Mouse (Mus musculus): ENCODE data around the gene Nadk. TPM values are rescaled to one million over a fixed set of nuclear protein-coding genes. Genes with fewer than 3 reads are reported as not detected.
A peak's percentile ranks its signal among the peaks of the same experiment; 100 is the strongest.
"Not testable (repeated sequence)": the region's sequence is repeated elsewhere in the genome, so short reads cannot be mapped to it uniquely, and the experiment has no call there.

Nadk gene
- polyA plus RNA-seq, 1 experiment from 2014 or later, result 75.0 TPM

- Histone ChIP-seq H3K27me3 (replicated peaks) (no peaks in the 10 kb centered on the region), H3K9me3 (replicated peaks) (no peaks in the 10 kb centered on the region), H3K4me1 (peaks cover 18% of the 10 kb centered on the region), H3K36me3 (peaks cover 62% of the 10 kb centered on the region), H3K9ac (replicated peaks) (no peak overlapping the region), H3K4me3 (replicated peaks) (no peak overlapping the region), H3K27ac (replicated peaks) (no peak overlapping the region), H3K4me2 (no peak overlapping the region)
- ATAC-seq (ENCODE audit: low FRiP score), result no peak
- 82% methylated on average over 6 of the region's 6 CpGs for WGBS
Measured at GRCm38 (mm10) chr4:155559454-155559853, 2.7 kb upstream of the Nadk start.

GRCm38 (mm10) chr4:155560932-155561331 lies 1.2 kb upstream of the Nadk start:
- no peak overlapping the region for H3K9ac ChIP-seq (replicated peaks)
- peaks cover 31% of the 10 kb centered on the region for H3K4me1 ChIP-seq
- ATAC-seq (ENCODE audit: low FRiP score), result no peak
- no peak overlapping the region for H3K27ac ChIP-seq (replicated peaks)
- no peak overlapping the region for H3K4me3 ChIP-seq (replicated peaks)
- H3K4me2 ChIP-seq, result no peak overlapping the region
- WGBS, result 66% methylated on average over 2 of the region's 2 CpGs
- no peaks in the 10 kb centered on the region for H3K9me3 ChIP-seq (replicated peaks)
- H3K36me3 ChIP-seq, result peaks cover 47% of the 10 kb centered on the region
- H3K27me3 ChIP-seq (replicated peaks), result no peaks in the 10 kb centered on the region

- peak overlapping the region; percentile 98 for H3K4me3 ChIP-seq (replicated peaks)
- peak overlapping the region; percentile 21; the same call in 1 of the 2 replicates for H3K9ac ChIP-seq (replicated peaks)
- peaks cover 38% of the 10 kb centered on the region for H3K4me1 ChIP-seq
- peak; percentile 25; the same call in 1 of the 2 replicates for ATAC-seq (ENCODE audit: low FRiP score)
- peak overlapping the region; percentile 89 for H3K4me2 ChIP-seq
- H3K27ac ChIP-seq (replicated peaks), result peak overlapping the region; percentile 93
- no peaks in the 10 kb centered on the region for H3K27me3 ChIP-seq (replicated peaks)
- H3K36me3 ChIP-seq, result peaks cover 32% of the 10 kb centered on the region
- H3K9me3 ChIP-seq (replicated peaks), result no peaks in the 10 kb centered on the region
- WGBS, result 3% methylated on average over 19 of the region's 19 CpGs
Measured at GRCm38 (mm10) chr4:155562725-155563399, 684 bp downstream of the Nadk start.

- peaks cover 25% of the 10 kb centered on the region for H3K36me3 ChIP-seq
- peak; percentile 95 for ATAC-seq (ENCODE audit: low FRiP score)
- WGBS, result under 1% methylated on average over 68 of the region's 69 CpGs
Measured at GRCm38 (mm10) chr4:155563400-155564231, 1.4 kb downstream of the Nadk start.

GRCm38 (mm10) chr4:155564315-155565069 lies 2.3 kb downstream of the Nadk start:
- H3K9ac ChIP-seq (replicated peaks), result peak overlapping the region; percentile 90
- peaks cover 41% of the 10 kb centered on the region for H3K4me1 ChIP-seq
- whole genome bisulfite sequencing, result 14% methylated on average over 20 of the region's 20 CpGs
- peak overlapping the region; percentile 98 for H3K4me3 ChIP-seq (replicated peaks)
- no peaks in the 10 kb centered on the region for H3K9me3 ChIP-seq (replicated peaks)
- ATAC-seq (ENCODE audit: low FRiP score), result no peak
- no peaks in the 10 kb centered on the region for H3K27me3 ChIP-seq (replicated peaks)
- H3K36me3 ChIP-seq, result peaks cover 16% of the 10 kb centered on the region
- peak overlapping the region; percentile 93 for H3K27ac ChIP-seq (replicated peaks)
- H3K4me2 ChIP-seq, result peak overlapping the region; percentile 89

More at GRCm38 (mm10) chr4:155563400-155564231, 1.4 kb downstream of the Nadk start:
- no peaks in the 10 kb centered on the region for H3K27me3 ChIP-seq (replicated peaks)
- H3K27ac ChIP-seq (replicated peaks), result peak overlapping the region; percentile 93
- H3K4me1 ChIP-seq, result peaks cover 41% of the 10 kb centered on the region
- peak overlapping the region; percentile 98 for H3K4me3 ChIP-seq (replicated peaks)
- H3K9ac ChIP-seq (replicated peaks), result peak overlapping the region; percentile 90
- H3K4me2 ChIP-seq, result peak overlapping the region; percentile 89
- no peaks in the 10 kb centered on the region for H3K9me3 ChIP-seq (replicated peaks)

GRCm38 (mm10) chr4:155566555-155566954 lies 4.4 kb downstream of the Nadk start:
- ATAC-seq (ENCODE audit: low FRiP score), result no peak
- H3K4me1 ChIP-seq, result peaks cover 38% of the 10 kb centered on the region
- WGBS, result 83% methylated on average over 8 of the region's 8 CpGs
- H3K36me3 ChIP-seq, result no peaks in the 10 kb centered on the region
- H3K9ac ChIP-seq (replicated peaks), result no peak overlapping the region
- no peak overlapping the region for H3K27ac ChIP-seq (replicated peaks)
- H3K4me2 ChIP-seq, result no peak overlapping the region
- H3K27me3 ChIP-seq (replicated peaks), result no peaks in the 10 kb centered on the region
- no peak overlapping the region for H3K4me3 ChIP-seq (replicated peaks)
- H3K9me3 ChIP-seq (replicated peaks), result no peaks in the 10 kb centered on the region

- Histone ChIP-seq H3K4me3 (replicated peaks) (no peak overlapping the region), H3K4me1 (peaks cover 25% of the 10 kb centered on the region), H3K27ac (replicated peaks) (no peak overlapping the region), H3K9me3 (replicated peaks) (no peaks in the 10 kb centered on the region), H3K36me3 (no peaks in the 10 kb centered on the region), H3K9ac (replicated peaks) (no peak overlapping the region), H3K27me3 (replicated peaks) (no peaks in the 10 kb centered on the region), H3K4me2 (no peak overlapping the region)
- ATAC-seq (ENCODE audit: low FRiP score), result no peak
- 19% methylated on average over 2 of the region's 2 CpGs for WGBS
Measured at GRCm38 (mm10) chr4:155568170-155568569, 6.0 kb downstream of the Nadk start.

- WGBS, result 90% methylated on average over 7 of the region's 7 CpGs
- no peak overlapping the region for H3K4me2 ChIP-seq
- ATAC-seq (ENCODE audit: low FRiP score), result no peak
- H3K27ac ChIP-seq (replicated peaks), result no peak overlapping the region
- H3K36me3 ChIP-seq, result no peaks in the 10 kb centered on the region
- H3K4me1 ChIP-seq, result peaks cover 25% of the 10 kb centered on the region
- no peak overlapping the region for H3K9ac ChIP-seq (replicated peaks)
- no peak overlapping the region for H3K4me3 ChIP-seq (replicated peaks)
- H3K27me3 ChIP-seq (replicated peaks), result no peaks in the 10 kb centered on the region
- no peaks in the 10 kb centered on the region for H3K9me3 ChIP-seq (replicated peaks)
Measured at GRCm38 (mm10) chr4:155568632-155569370, 6.6 kb downstream of the Nadk start.

- 94% methylated on average over 6 of the region's 6 CpGs for WGBS
- Histone ChIP-seq H3K4me2 (no peak overlapping the region), H3K4me1 (peaks cover 19% of the 10 kb centered on the region), H3K9me3 (replicated peaks) (no peaks in the 10 kb centered on the region), H3K4me3 (replicated peaks) (no peak overlapping the region), H3K9ac (replicated peaks) (no peak overlapping the region), H3K27me3 (replicated peaks) (no peaks in the 10 kb centered on the region), H3K36me3 (no peaks in the 10 kb centered on the region), H3K27ac (replicated peaks) (no peak overlapping the region)
- no peak for ATAC-seq (ENCODE audit: low FRiP score)
Measured at GRCm38 (mm10) chr4:155569818-155570217, 7.6 kb downstream of the Nadk start.

GRCm38 (mm10) chr4:155570315-155570714 lies 8.1 kb downstream of the Nadk start:
- peaks cover 14% of the 10 kb centered on the region for H3K4me1 ChIP-seq
- H3K9ac ChIP-seq (replicated peaks); ATAC-seq (ENCODE audit: low FRiP score); H3K9me3 ChIP-seq (replicated peaks); H3K36me3 ChIP-seq; H3K4me3 ChIP-seq (replicated peaks); H3K4me2 ChIP-seq; H3K27ac ChIP-seq (replicated peaks); H3K27me3 ChIP-seq (replicated peaks): not testable (repeated sequence)
- 98% methylated on average over 11 of the region's 11 CpGs for WGBS

- no peaks in the 10 kb centered on the region for H3K27me3 ChIP-seq (replicated peaks)
- WGBS, result 76% methylated on average over 2 of the region's 2 CpGs
Measured at GRCm38 (mm10) chr4:155571442-155571841, 9.3 kb downstream of the Nadk start.

More at GRCm38 (mm10) chr4:155571442-155571841, 9.3 kb downstream of the Nadk start:
- Histone ChIP-seq H3K9me3 (replicated peaks) (no peaks in the 10 kb centered on the region), H3K36me3 (peaks cover 9% of the 10 kb centered on the region; the same call in 1 of the 2 replicates), H3K9ac (replicated peaks) (no peak overlapping the region), H3K4me2 (no peak overlapping the region), H3K27ac (replicated peaks) (no peak overlapping the region), H3K4me3 (replicated peaks) (no peak overlapping the region), H3K4me1 (peaks cover 4% of the 10 kb centered on the region)
- no peak for ATAC-seq (ENCODE audit: low FRiP score)

All from neural tube, embryonic 15.5 days (tissue).